Mouse (Mus musculus): Measurements from ENCODE around the gene Gabrr3. TPM values are rescaled to one million over a fixed set of nuclear protein-coding genes. Genes with fewer than 3 reads are reported as not detected.

Gene Gabrr3
- polyA plus RNA-seq, 1 experiment from 2014 or later = not detected

DNA sequence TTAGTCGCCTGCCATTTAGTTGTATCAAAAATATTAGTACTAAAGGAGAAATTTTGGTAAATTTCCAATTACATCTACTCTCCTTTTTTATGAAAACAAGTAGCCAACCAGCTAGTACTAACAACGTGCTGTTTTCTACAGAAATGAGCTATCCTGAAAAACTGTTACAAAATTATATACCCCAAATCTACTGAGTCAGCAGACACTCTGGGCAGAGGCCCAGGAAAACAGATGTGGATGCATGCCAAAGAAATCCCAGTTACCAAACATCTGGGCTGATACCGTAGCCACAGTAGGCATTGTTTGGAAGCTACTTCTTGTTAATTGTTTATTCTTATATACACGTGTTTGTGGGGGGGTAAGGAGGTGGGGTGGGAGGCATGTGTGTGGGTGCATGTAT, 6.3 kb downstream of the Gabrr3 start:
- no peak for ATAC-seq (replicated peaks; ENCODE audit: insufficient number of reproducible peaks, low FRiP score, low TSS enrichment)

DNA sequence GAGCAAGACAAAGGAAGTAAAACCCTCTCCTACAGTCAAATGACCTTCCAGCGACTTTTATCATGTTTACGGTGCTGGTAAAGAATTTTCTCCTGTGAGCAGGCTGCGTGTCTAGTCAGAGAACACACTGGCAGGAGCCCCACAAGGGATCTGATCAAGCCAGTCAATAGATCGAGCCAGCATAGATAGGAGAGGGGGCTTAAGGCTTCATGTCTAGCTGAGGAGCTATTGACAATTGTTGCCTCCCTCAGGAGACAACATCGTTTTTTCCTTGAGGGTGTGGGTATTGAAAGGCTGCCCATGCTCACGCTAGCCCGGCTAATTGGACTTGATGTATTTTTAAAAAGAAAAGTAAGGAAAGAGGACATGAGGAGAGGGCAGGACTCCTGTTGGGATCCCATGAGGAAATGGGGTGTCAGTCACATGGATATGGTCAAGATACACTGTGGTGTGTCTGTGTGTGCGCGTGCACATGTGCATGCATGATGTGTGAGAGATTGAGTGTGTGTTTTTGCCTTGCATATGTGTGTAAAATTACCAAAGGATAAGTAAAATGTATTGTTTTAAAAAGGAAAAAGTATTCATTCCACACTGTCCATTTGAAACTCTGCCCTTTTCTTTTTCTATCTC, 13.2 kb downstream of the Gabrr3 start:
- no peak overlapping the region for H3K9ac ChIP-seq (ENCODE audit: low read depth, low read length)
- H3K36me3 ChIP-seq (ENCODE audit: control insufficient read depth, insufficient read depth, low read length) = no peaks in the 10 kb centered on the region
- H3K9me3 ChIP-seq (replicated peaks; ENCODE audit: control insufficient read depth, low read length) = no peaks in the 10 kb centered on the region
- no peak overlapping the region for H3K4me3 ChIP-seq (ENCODE audit: low read depth, low read length)
- ATAC-seq (replicated peaks; ENCODE audit: insufficient number of reproducible peaks, low FRiP score, low TSS enrichment) = no peak
- WGBS (ENCODE audit: insufficient replicate concordance) = 61% methylated on average over 9 of the region's 9 CpGs
- H3K4me1 ChIP-seq (ENCODE audit: control insufficient read depth, insufficient read depth, low read length) = no peaks in the 10 kb centered on the region
- no peak overlapping the region for H3K4me2 ChIP-seq
- no peaks in the 10 kb centered on the region for H3K27me3 ChIP-seq (ENCODE audit: control insufficient read depth, insufficient read depth, low read length)
- H3K27ac ChIP-seq (ENCODE audit: low read depth, low read length) = no peak overlapping the region

More for the DNA sequence above, 6.3 kb downstream of the Gabrr3 start:
- Histone ChIP-seq H3K4me3 (ENCODE audit: low read depth, low read length) (no peak overlapping the region), H3K4me2 (no peak overlapping the region), H3K36me3 (ENCODE audit: control insufficient read depth, insufficient read depth, low read length) (no peaks in the 10 kb centered on the region), H3K27me3 (ENCODE audit: control insufficient read depth, insufficient read depth, low read length) (no peaks in the 10 kb centered on the region), H3K4me1 (ENCODE audit: control insufficient read depth, insufficient read depth, low read length) (no peaks in the 10 kb centered on the region), H3K9ac (ENCODE audit: low read depth, low read length) (no peak overlapping the region), H3K27ac (ENCODE audit: low read depth, low read length) (no peak overlapping the region), H3K9me3 (replicated peaks; ENCODE audit: control insufficient read depth, low read length) (no peaks in the 10 kb centered on the region)
- WGBS (ENCODE audit: insufficient replicate concordance) = 57% methylated on average over 4 of the region's 4 CpGs

DNA sequence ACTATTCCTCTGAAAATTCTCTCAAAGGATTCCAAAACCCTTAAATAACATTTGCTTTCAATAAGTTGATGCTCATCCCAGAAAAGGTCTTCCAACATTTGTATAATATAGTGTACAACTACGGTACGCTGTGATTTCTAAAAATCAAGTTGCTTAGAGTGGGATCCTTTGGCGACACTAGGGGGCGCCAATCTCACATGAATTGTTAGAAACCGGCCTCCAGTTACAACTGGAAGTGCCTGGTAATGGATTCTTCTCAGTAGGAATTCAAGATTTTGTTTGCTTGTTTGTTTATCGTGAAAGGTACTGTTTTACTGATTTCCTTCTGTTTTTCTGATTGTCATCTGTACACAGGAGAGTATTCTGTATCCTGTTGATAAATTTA, 13.7 kb downstream of the Gabrr3 start:
- no peak overlapping the region for H3K27ac ChIP-seq (ENCODE audit: low read depth, low read length)
- no peaks in the 10 kb centered on the region for H3K27me3 ChIP-seq (ENCODE audit: control insufficient read depth, insufficient read depth, low read length)
- H3K9ac ChIP-seq (ENCODE audit: low read depth, low read length) = no peak overlapping the region
- no peaks in the 10 kb centered on the region for H3K9me3 ChIP-seq (replicated peaks; ENCODE audit: control insufficient read depth, low read length)
- no peaks in the 10 kb centered on the region for H3K4me1 ChIP-seq (ENCODE audit: control insufficient read depth, insufficient read depth, low read length)
- no peaks in the 10 kb centered on the region for H3K36me3 ChIP-seq (ENCODE audit: control insufficient read depth, insufficient read depth, low read length)
- H3K4me2 ChIP-seq = no peak overlapping the region
- no peak for ATAC-seq (replicated peaks; ENCODE audit: insufficient number of reproducible peaks, low FRiP score, low TSS enrichment)
- H3K4me3 ChIP-seq (ENCODE audit: low read depth, low read length) = no peak overlapping the region
- 18% methylated on average over 6 of the region's 6 CpGs for WGBS (ENCODE audit: insufficient replicate concordance)

DNA sequence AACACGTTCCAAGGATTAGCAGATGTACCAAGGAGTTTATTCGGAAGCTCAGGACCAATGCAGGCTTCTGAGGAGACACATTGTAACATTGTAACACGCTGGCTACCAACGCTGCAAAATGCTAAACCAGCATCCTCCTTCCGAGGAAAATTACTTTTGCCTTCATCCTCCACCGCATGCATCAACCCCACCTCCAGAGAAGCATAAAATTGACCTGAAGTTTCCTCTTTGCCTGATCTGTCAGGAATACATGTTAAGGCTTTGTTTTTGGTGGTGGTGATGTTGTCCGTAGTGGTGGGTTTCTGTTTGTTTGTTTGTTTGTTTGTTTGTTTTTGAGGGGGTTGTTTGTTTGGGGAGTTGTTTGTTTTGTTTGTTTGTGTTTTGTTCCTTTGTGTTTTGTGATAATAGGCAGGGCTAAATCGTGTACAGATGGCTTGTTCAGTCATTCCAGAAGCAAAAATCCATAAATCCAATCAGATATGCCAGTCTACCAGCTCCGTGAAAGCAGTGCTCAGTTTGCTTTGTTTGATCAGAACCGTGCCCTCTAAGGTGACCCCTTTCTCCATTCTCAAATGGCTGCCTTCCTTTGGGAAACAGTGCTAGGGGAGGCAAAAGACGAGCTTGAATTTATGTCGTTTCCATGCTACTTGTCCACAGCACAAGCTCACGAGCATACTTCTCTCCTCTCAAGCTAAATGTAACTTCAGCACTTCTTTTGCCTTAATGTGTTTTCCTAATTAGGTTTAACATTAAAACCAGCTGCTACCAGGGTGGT, 14.6 kb downstream of the Gabrr3 start:
- Histone ChIP-seq H3K27ac (ENCODE audit: low read depth, low read length) (no peak overlapping the region), H3K4me2 (no peak overlapping the region), H3K4me1 (ENCODE audit: control insufficient read depth, insufficient read depth, low read length) (no peaks in the 10 kb centered on the region), H3K9me3 (replicated peaks; ENCODE audit: control insufficient read depth, low read length) (no peaks in the 10 kb centered on the region), H3K4me3 (ENCODE audit: low read depth, low read length) (no peak overlapping the region), H3K9ac (ENCODE audit: low read depth, low read length) (no peak overlapping the region), H3K27me3 (ENCODE audit: control insufficient read depth, insufficient read depth, low read length) (no peaks in the 10 kb centered on the region), H3K36me3 (ENCODE audit: control insufficient read depth, insufficient read depth, low read length) (no peaks in the 10 kb centered on the region)
- ATAC-seq (replicated peaks; ENCODE audit: insufficient number of reproducible peaks, low FRiP score, low TSS enrichment) = no peak
- 66% methylated on average over 13 of the region's 13 CpGs for WGBS (ENCODE audit: insufficient replicate concordance)

DNA sequence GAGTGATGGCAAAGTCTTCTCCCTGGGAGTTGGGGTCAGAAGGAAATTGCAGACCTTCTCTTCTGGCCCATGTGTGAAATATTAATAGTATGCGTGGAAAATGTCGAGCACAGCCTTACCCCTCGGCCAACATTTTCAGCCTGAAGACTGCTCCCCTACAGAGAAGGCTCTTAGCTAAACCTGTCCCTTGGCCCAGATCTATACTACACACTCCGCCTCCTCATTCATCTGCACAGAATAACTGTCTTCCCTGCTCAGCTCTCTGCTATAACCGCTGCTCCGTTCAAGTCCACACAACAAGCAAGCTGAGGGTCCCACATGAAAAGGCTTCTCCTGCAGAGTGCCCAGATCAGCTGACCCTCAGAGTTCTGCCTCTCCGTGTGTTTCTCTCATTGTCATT, 20.8 kb downstream of the Gabrr3 start:
- WGBS (ENCODE audit: insufficient replicate concordance) = 75% methylated on average over 7 of the region's 7 CpGs
- H3K27me3 ChIP-seq (ENCODE audit: control insufficient read depth, insufficient read depth, low read length) = no peaks in the 10 kb centered on the region

DNA sequence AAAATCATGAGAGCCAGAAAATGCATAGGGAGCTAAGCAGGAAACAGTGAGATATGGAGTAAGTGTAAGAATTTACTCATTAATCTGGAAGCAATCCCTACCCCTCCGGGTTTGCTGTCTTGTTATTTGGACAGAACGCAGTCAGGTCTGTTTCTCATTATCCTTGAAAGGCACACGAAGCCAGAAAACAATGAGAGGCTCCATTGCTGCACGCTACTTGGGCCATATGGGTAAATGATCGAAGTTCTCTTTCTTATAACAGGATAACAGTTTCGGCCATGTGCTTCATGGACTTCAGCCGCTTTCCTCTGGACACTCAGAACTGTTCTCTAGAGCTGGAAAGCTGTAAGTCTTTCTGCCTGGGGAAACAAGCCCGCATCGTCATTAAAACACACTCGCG, 26.0 kb downstream of the Gabrr3 start:
- Histone ChIP-seq H3K36me3 (ENCODE audit: control insufficient read depth, insufficient read depth, low read length) (no peaks in the 10 kb centered on the region), H3K4me3 (ENCODE audit: low read depth, low read length) (no peak overlapping the region), H3K4me2 (no peak overlapping the region), H3K4me1 (ENCODE audit: control insufficient read depth, insufficient read depth, low read length) (no peaks in the 10 kb centered on the region), H3K27me3 (ENCODE audit: control insufficient read depth, insufficient read depth, low read length) (no peaks in the 10 kb centered on the region), H3K9ac (ENCODE audit: low read depth, low read length) (no peak overlapping the region), H3K9me3 (replicated peaks; ENCODE audit: control insufficient read depth, low read length) (no peaks in the 10 kb centered on the region), H3K27ac (ENCODE audit: low read depth, low read length) (no peak overlapping the region)
- ATAC-seq (replicated peaks; ENCODE audit: insufficient number of reproducible peaks, low FRiP score, low TSS enrichment) = no peak
- WGBS (ENCODE audit: insufficient replicate concordance) = 74% methylated on average over 11 of the region's 11 CpGs

More for the DNA sequence above, 20.8 kb downstream of the Gabrr3 start:
- no peaks in the 10 kb centered on the region for H3K36me3 ChIP-seq (ENCODE audit: control insufficient read depth, insufficient read depth, low read length)
- no peak overlapping the region for H3K4me3 ChIP-seq (ENCODE audit: low read depth, low read length)
- no peaks in the 10 kb centered on the region for H3K9me3 ChIP-seq (replicated peaks; ENCODE audit: control insufficient read depth, low read length)
- no peak overlapping the region for H3K27ac ChIP-seq (ENCODE audit: low read depth, low read length)
- no peak overlapping the region for H3K4me2 ChIP-seq
- no peak overlapping the region for H3K9ac ChIP-seq (ENCODE audit: low read depth, low read length)
- no peaks in the 10 kb centered on the region for H3K4me1 ChIP-seq (ENCODE audit: control insufficient read depth, insufficient read depth, low read length)
- no peak for ATAC-seq (replicated peaks; ENCODE audit: insufficient number of reproducible peaks, low FRiP score, low TSS enrichment)

DNA sequence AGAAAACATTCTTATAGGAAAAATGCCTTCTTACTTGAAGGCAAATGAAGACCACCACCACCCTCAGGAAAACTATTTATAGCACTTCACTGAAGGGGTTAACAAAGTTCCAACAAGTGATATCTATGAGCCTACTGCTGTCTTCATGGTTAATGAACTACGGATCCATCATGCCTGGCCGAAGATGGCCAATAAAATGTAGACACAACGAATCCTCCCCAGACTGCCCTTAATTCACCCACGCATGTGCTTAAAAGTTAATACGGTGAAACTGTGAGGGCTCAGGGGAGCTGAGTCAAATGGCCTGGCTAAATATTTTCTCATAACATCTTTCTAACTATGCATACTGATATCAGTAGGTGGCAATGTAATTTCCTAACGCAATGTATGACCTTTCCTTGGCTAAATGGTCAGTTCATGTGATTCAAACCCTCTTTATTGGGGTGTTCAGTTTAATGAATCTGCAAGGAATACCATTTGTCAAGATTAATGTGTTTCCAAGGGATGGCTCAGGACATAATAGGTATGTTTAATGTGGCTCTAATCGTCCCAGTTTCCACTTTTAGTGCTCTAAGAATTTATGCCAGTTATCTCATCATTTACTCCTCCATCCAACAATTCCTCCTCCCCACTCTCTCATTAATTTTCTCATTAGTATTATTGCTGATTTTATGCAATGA, 37.9 kb downstream of the Gabrr3 start:
- no peaks in the 10 kb centered on the region for H3K27me3 ChIP-seq (ENCODE audit: control insufficient read depth, insufficient read depth, low read length)
- H3K4me3 ChIP-seq (ENCODE audit: low read depth, low read length) = no peak overlapping the region
- no peak overlapping the region for H3K27ac ChIP-seq (ENCODE audit: low read depth, low read length)
- ATAC-seq (replicated peaks; ENCODE audit: insufficient number of reproducible peaks, low FRiP score, low TSS enrichment) = no peak
- no peaks in the 10 kb centered on the region for H3K4me1 ChIP-seq (ENCODE audit: control insufficient read depth, insufficient read depth, low read length)
- H3K36me3 ChIP-seq (ENCODE audit: control insufficient read depth, insufficient read depth, low read length) = no peaks in the 10 kb centered on the region
- H3K9ac ChIP-seq (ENCODE audit: low read depth, low read length) = no peak overlapping the region
- WGBS (ENCODE audit: insufficient replicate concordance) = 83% methylated on average over 7 of the region's 7 CpGs
- H3K4me2 ChIP-seq = no peak overlapping the region
- H3K9me3 ChIP-seq (replicated peaks; ENCODE audit: control insufficient read depth, low read length) = no peaks in the 10 kb centered on the region

DNA sequence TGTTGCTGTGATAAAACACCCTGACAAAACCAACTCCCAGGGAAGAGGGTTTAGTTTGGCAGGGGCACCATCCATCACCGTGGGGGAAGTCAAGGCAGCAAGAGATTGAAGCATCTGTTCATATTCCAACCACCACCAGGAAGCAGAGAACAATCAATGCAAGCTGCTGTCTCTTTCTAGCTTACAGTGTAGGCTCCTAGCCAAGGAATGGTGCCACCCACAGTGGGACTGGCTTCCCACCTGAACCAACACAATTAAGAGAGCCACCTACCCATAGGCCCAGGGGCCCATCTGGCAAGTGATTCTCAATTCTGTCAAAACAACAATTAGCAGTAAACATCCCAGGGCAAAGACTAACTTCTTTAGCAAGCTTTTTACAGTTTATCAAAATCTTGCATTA, 41.0 kb downstream of the Gabrr3 start:
- Histone ChIP-seq H3K27ac (ENCODE audit: low read depth, low read length) (no peak overlapping the region), H3K27me3 (ENCODE audit: control insufficient read depth, insufficient read depth, low read length) (no peaks in the 10 kb centered on the region), H3K36me3 (ENCODE audit: control insufficient read depth, insufficient read depth, low read length) (no peaks in the 10 kb centered on the region), H3K4me3 (ENCODE audit: low read depth, low read length) (no peak overlapping the region), H3K9me3 (replicated peaks; ENCODE audit: control insufficient read depth, low read length) (no peaks in the 10 kb centered on the region), H3K9ac (ENCODE audit: low read depth, low read length) (no peak overlapping the region), H3K4me1 (ENCODE audit: control insufficient read depth, insufficient read depth, low read length) (no peaks in the 10 kb centered on the region), H3K4me2 (no peak overlapping the region)
- WGBS (ENCODE audit: insufficient replicate concordance) = 76% methylated on average over 1 of the region's 1 CpGs
- no peak for ATAC-seq (replicated peaks; ENCODE audit: insufficient number of reproducible peaks, low FRiP score, low TSS enrichment)
